Mouse (Mus musculus) layer of hippocampus, postnatal 36 days (tissue): ENCODE measurements around the gene Ripor2. TPM values are rescaled to one million over a fixed set of nuclear protein-coding genes. Genes with fewer than 3 reads are reported as not detected.

Experiments
- DNase-seq, 2 experiments: peaks; one replicate each; pipeline ENCODE4 v3.0.0; 2022
- total RNA-seq, 2 experiments: library from RNA; stranded (reverse); gene quantifications; 2 replicates each; pipeline ENCODE4 v1.2.3; 2021

Ripor2 gene
- total RNA-seq, 2 experiments from 2014 or later = 75.7 to 81.1 TPM

DNA sequence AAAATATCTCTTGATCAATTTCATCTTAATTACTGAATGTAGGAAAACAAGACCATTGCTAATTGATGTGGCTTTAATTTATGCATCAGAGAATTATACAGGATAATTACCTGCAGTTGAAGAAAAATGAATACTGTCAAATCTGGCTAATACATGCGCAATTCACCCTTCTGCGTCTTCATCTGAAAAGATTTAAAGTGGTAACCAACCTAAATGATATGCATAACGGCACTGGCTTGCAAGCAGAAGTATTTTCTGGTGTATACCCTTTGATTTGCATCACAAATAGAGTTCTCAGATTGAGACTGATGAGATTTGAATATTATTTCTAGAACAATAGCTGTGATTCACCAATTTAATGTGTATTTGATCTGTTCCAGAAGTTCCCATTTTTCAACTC is 66.7 kb downstream of the Ripor2 start:
- DNase-seq = no peak

DNA sequence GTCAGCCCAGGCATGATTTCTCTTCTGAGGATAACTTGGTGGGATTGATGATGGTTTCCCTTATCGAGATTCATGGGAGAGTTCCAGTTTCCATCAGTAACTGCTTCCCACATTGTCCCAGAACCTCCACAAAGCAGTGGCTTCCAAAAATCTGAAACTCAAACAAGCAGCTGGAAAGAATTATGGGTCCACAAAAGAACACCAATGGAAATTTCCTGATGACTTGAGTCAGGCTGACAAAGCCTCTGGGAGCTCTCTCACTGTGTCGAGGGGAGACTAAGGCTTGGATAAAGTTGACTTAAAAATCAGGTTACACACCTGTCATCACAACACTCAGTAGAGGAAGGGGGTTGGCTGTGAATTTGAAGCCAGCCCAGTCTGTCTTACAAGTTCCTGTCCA is 67.1 kb downstream of the Ripor2 start:
- no peak for DNase-seq

DNA sequence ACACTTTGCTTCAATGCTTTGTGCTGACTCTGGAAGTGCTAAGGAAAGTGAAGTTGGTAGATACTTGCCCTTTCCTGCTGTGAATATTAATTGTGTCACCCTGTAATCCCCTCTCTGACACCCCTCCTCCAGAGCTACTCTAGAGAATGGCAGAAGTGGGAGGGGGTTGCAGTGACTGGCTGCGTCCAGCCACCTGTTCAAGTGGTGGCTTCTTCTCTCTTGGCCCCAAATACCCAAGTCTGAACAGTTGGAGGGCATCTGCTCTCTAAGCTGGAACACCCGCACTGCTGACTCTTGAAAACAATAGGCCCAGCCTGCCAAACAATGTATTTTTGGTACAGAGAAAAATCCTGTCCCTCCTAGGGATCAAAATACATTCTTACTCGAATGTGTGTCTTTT is 69.0 kb downstream of the Ripor2 start:
- DNase-seq = no peak

DNA sequence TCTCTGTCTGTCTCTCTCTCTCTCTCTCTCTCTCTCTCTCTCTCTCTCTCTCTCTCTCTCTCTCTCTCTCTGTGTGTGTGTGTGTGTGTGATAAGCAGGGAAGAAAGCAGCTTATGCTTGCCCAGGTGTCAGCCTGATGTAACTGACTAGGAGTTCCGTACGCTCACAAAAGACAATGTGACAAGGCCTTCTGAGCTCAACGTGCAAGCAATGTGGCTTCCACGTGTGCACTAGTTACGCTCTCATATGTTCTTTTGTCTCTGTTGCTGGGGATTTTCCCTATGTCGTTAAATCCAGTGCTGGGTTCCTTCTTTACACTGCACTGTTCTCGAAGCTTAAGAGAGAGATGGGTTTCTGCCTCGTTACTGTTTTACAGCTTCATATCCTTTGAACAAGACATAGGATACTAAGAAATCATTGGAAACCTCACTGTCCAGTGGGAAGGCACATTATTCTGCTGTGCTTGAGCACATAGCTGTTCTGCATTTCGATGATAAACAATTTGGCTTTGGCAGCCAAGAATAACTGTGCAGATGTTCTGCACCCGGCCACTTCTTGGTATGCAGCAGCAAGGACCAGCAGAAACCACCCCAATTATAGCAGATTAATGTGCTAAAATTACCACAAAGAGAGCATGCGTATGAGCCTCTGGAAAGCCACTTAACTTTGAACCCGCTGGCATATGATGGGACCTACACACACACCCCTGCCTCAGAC is 73.1 kb downstream of the Ripor2 start:
- DNase-seq = no peak

DNA sequence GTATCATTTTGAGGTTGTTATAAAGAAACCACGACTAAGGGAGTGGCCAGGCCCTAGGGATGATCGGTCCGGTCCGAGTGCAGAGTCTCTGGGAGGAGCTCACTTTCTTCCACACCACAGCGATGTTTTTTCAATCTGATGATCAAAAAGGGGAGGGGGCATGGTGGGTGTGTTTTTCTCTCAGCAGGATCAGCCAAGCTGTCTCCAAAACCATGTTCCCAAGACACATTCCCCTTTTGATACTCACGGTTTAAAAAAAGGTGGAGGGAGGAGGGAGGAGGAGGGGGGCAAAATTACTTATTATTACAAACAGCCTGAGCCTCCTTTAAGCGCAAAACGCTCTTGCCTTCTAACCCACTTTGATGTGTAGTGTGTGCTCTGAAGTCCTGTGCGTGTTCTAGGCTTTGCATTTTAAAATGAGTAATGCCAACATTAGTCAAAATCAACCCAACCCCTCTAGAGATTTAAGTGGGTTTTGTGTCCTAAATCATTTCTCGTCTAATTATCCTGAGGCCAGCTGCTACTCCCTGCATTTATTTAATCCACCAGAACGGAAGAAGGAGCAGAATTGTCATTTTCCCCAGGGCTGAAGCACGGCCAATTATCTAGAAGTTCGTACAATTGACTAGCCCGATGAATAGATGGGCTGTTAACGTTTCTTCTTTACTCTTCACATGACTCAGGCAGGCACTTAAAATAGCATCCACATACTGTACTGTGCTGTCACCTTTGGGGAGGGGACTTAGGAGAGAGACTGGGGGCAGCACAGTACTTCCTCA is 74.9 kb downstream of the Ripor2 start:
- DNase-seq = no peak

DNA sequence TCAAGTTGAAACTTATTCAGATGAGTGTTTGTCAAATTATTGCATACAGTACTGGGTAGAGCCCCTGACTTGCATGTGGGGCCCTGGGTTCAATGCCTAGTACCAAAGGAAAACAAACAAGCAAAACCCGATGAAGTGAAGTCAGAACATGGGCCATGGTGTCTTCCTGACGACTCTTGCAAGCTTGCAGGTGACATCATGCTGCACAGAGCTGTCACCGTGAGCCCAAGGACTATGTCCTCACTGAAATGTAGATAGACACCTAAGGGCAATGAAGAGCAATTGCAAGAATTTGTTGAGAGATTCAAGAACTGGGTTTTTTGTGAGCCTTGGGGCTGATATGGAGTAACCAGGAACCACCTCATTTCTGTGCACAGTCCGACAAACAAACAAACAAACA is 84.8 kb downstream of the Ripor2 start:
- no peak for DNase-seq

DNA sequence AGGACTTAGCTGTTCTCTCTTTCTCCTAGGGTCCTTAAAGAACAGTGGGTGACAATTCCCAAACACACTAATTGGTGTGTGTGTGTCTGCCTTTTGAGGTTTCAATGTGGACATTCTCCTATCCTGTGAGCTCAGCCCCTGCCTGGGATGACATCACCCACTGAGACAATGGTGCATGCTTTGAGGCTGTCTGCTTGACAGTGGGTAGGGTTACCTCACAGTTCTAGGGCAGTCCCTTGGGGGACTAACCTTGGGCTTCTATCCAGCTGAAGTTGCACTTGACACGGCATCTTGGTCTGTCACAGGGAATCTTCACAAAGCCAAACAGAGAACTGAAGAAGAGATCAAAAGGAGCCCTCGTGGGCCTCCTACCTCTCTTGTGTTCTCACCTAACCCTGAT is 86.6 kb downstream of the Ripor2 start:
- no peak for DNase-seq

DNA sequence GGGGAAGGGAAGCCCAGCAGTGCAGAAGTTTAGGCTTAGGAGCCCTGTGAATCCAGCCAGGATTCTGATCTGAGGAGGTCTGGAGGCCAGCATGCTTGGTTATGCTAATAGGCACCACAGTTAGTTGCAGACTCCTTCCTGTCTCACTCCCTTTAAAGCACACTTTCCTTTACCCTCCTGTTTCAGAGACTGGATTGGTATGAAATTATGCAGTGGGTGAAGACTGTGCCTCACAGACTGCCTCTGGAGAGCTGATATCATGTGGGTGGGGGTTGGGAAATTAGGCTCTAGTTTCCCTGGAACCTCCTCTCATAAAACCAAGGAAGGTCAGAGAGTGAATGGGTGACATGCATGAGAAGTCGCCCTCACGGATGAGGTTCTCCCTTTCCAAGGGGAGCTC is 88.7 kb downstream of the Ripor2 start:
- no peak for DNase-seq

DNA sequence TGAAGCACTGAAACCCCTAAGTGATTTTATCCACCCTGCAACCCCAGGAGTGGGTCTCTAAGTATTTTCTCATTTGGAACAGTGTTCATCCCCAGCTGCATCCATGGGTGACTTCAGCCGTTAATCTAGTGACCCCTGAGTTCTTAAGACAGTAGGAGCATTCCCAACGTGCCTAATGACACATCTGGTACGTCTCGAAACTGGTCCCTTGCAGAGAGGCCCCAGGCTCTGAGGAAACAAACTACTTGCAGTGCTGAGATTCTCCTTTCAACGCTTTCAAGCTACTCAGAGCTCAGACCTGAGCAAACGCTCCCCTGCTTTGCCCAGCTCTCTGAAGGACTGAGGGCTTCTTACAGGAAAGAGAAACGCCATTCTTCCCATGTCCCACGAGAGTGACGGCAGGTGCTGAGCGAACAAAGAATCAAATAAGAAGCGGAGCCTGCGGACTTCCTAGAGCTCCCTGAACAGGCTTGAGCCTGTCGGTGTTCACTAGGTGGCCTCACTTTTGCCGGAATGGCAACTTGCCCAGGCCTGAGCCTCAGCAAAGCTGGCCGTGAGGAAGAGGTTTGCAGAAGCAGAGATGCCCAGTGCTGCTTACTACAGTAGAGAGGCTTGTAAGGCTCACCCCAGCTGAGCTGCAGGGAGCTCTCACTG is 97.2 kb downstream of the Ripor2 start:
- no peak for DNase-seq

DNA sequence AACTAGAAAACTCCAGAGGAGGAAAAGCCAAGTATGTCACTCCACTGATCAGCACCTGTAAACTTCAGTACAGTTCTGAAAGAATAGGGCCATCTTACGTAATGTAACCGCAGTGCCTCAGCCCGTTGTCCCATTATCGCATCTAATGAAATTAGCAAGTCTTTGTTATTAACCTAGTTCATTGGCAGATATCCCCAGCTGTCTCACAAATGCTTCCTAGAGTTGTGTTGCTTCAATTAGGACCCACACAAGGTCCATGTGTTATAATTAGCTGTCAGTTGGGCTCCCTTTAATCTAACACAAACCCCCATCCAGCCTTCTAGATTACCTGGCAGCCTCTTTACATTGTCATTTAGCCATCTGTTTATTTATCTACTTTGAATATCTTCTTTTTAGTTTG is 99.0 kb downstream of the Ripor2 start:
- no peak for DNase-seq

DNA sequence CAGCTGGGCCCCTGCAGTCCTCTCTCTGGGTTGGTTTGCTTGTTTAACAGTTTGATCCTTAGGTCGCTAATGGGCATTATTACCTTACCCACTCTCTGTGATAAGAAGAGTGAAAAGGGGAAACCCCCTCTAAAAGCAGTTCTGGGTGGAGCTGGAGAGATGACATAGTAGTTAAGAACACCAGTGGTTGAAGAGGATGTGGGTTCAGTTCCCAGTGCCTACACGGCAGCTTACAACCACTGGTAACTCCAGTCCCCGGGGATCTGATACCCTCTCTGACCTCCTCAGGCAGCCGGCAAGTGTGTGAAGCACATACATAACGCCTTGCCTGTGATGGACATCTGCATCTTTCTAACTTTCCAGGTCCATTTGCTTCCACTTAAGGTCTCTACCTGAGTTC is 100.4 kb downstream of the Ripor2 start:
- no peak for DNase-seq

DNA sequence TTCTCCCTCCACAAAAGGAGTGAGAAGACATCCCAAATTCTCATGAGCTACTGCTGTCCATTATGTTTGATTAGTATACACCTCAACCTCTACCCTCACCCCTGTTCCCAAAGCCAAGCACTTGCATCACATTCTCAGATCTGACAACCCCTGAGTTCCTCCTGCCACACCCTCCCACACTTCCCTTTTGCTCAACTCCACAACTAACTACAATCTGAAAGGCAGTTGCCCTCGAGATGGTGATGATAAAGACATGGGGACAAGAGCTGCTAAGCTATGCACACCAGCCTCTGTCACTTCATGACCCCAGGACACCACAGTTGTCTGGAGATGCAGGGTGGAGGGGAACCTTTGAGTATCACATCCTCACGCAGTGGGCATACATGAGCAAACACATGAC is 102.5 kb downstream of the Ripor2 start:
- DNase-seq = no peak

DNA sequence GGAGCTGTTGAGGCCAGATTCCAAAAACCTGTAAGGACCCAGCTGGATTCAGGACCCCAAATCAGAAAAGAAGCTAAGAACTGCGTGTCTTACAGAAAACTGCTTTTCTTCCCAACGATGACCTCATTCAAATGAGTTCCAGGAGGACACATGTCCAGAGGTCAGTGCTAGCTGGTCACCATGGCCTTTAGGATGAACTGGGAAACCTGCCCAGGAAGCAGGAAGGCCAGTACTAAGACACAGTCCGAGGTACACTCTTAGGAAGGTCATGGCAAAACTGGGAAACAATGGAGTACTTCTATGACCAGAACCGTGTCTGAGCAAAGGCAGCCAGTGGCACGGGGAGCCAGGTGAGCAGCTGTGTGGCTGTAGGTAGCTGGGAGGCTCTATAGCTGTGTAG is 103.9 kb downstream of the Ripor2 start:
- no peak for DNase-seq

DNA sequence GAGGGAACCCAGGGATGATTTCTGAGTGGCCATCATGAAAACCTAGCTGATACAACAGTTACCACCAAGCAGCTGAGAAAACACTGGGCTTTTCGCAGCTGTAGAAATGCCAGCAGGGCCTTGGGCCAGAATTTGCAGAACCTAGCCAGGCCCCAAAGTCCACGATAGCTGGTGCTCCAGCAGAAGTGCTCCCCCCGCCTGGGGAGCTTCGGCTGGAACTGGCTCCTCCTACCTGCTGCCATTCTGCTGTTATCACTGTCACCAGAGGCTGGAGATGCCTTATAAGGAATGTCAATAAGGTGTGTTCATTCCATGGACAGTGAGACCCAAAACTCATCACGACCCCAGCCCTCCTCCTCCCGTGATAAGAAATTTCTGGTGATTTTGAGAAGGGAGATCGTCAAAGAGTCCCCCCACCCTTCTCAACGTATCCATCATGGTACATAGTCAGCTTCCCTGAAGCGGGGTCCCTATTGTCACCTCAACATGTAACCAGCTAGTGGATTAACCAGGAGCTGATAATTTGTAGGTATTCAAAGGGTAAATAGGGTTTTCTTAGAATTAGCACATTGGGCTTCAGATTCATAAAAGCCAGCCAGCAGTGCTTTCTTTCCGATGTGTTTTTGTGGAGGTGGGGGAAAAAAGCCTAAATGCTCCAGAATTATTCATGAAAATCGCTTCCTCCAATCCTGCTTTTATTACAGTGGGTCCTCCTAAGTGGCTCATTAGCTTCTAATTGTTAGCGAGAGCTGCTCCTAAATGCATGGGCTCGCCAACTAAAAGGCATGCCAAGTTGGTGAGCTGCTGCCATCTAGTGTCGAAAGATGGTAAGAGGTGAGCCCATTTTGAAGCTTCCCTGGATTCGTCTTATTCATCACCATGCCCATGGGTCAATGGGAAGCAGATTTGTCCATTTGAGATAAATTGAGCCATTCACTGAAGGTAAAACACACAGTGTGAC is 105.0 kb downstream of the Ripor2 start:
- DNase-seq = peak; percentile 77 to 82

DNA sequence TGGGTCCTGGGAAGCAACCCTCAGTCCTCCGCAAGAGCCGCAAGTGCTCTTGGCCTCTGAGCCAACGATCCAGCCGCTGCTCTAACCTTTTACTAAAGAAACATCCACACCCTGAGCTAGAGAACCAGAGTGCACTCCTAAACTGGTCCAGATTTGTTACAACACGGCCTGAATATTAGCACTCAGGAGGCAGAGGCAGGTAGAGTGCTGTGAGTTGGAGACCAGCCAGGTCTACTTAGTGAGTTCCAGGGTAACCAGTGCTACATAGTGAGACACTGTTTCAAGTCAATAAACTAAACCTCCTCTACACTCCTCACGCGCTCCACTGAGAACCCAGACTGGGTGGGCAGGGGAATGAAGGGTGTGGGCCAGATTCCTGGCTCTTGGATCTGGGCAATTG is 111.3 kb downstream of the Ripor2 start:
- DNase-seq = no peak

DNA sequence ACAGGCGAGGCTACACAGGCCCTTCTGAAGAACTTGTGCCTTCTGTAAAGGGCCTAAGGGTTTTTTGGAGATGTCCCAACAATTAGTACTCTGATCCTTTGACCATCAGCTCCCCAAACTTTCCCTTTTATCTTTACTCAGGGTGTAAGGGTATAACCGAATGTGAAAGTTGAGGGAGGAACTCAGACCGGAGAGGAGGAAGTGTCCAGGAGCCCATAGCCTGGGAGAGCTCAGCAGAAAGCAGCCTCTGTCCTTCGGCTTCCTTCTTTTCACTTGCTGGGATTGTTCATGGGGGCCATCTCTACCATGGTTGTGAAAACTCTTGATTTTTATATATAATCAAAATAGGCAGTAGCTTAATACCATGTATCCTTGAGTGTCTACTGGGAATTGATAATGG is 116.8 kb downstream of the Ripor2 start:
- no peak for DNase-seq

DNA sequence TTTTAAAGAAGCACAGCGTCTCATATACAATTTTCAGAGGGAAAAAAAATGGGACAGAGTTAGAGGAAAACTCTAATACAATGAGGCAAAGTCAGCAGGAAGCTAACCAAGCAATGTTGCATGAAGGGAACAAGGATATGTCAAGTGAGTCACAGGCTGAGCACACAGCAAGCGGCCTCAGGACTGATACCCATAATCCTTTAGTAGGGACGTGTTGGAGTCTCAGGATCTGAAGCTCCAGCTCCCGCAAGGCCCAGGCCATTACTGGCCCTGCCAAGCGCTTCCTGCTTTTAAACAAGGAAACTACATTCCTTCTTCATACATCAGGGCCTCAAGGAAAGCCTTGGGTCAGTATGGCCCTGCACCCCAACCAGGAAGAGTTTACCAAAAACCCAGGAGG is 120.1 kb downstream of the Ripor2 start:
- no peak for DNase-seq

DNA sequence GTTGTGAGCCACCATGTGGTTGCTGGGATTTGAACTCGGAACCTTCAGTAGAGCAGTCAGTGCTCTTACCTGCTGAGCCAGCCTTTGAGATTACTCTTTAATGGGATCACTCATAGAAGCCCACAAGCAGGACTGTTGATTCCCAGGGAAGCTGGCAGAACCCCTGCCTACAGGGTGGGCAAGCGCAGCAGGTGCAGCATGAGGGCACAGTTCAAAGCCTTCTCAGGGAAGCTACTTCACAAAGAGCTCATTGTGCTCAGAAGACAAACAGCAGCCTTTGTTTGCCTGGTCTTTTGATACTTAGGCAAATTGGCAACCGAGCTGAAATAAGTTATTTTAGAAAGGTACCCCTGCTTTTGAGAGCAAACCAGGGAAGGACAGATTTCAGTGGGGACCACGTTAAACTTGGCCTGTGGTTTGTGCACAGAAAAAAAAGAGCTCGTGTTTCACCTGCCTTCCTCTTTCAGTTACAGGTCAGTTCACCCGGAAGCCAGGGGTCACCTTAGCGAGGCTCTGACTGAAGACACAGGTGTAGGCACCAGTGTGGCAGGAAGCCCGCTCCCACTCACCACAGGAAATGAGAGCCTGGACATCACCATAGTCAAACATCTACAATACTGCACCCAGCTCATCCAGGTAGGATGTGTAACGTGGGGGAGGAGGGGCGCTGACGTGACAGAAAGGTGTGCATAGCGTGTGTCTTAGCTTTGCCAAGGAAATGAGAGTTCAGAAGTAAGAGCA is 127.8 kb downstream of the Ripor2 start:
- no peak for DNase-seq

DNA sequence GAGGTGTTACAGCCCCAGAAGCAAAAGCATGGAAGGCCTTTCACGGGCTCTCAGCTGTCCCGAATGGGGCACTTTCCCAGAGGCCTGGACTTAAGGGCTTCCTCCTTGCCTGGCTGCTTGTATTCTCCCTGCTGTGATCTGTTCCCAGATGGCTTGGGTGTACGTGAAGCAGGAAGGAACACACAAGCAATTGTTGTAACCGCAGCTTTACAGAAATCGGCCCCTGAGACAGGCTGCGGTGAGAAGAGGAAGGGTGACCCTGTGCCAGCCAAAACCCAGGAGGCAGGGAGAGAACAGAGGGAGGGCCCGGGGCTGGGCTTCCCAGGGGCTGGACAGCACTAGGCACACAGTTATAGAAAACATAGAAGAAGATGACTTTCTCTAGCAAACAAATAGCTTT is 129.0 kb downstream of the Ripor2 start:
- DNase-seq = no peak

DNA sequence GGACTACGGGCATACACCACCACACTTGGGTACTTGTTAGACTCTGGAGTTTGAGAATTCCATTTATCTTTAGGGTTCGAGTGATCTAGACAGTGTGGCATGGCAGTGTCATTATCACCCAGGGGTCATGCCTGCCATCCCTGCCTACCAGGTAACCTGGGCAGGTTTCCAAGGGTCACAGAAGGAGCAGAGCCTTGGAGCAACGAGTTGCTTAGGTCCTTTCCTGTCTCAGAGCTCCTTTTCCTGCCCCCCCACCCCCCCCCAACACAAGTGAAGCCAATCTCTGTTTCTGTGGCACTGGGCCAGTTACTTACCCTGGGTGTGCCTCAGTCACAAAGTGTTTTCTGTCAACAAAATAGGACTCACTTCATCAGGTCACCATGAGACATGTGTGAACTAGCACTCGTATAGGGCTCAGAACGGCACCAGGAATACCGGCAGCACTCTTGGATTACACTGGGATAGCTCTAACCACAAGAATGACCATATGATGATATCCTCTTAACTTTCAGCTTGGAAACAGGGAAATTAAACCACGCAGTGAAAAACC is 130.7 kb downstream of the Ripor2 start:
- no peak for DNase-seq

DNA sequence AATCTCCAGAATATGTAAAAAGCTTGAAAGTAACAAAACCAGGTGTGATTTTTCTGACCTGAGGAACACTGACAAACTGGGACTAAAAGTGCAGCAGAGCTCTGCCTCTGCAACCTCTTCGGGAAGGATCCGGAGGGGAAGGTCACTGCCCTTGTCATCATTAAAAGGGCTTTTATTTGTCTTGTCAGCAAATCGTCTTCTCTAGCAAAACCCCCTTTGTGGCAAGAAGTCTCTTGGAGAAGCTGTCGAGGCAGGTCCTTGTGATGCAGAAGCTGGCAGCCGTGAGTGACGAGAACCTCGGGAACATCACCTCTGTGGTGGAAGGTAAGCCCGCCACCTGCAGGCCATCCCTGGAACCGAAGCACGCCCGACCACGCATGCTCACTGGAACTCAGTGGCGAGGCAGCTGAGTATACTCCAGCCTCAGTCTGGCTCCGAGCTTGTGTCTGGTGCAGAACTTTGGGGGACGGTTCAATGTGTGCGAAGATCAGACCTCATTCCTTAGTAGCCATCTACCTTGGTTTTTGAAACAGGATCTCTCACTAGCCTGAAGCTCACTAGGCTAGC is 131.5 kb downstream of the Ripor2 start:
- peak; percentile 89 for DNase-seq
